Mouse (Mus musculus): ENCODE results near the gene Lpo.

Lpo gene

DNA sequence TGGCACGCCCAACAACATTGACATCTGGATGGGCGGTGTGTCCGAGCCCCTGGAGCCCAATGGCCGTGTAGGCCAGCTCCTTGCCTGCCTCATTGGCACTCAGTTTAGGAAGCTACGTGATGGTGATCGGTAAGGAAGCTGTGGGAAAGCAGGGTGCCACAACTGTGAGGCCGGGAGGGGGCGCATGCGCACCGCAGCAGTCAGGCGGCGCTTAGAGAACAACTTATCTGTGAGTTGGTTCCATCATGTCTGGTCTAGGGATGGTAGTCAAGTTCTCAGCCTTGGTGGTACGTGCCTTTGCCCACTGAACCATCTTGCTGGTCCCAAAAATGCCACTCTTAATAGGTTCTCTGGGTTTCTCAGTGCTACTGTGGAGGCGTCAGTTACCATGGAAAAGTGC, 25.5 kb downstream of the Lpo start:
- DNase-seq (ENCODE audit: low read depth) = no peak

DNA sequence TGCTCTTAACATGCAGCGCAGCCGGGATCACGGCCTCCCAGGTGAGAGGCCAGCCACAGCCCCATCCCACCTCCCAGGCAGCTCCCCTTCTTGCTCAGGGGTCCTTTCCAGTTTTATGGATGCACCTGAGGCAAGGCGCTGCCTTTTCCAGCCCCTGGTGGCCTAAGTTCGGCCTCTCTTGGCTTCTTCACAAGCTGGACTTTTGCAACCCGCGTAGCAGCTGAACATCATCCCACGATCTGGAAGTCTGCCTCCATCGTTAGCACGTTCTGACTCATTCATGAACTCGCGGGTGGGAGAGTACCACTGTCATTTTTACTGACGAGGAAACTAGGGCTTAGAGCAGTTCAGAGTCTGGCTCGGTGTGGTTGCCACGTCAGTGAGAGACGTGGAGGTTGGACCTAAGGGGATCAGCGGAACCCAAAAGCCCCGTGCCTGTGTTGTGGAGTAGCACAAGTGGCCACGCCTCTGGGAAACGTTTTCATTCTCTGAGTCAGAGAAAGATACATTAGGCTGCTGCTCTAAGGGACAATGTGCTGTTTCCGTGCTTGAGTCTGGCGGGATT, 26.3 kb downstream of the Lpo start:
- DNase-seq (ENCODE audit: low read depth) = no peak

DNA sequence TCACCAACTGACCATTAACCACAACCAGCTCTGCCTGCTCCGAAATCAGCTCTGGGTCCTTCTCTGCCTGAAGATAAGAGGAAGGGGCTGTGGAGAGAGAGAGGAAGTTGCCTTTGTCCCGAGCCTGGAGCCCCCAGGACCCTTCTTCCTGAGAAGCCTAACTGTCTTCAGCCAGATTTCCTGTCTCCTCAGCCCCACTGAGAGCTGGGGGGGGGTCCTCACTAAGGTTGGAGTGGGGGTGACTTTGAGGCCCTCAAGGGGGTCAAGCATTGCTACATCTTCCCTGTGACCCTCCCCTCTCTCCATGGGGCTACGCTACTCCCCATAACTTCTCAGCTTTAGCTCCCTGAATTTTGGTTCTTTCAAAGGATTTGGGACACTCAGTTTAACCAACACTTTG, 34.6 kb downstream of the Lpo start, which contains the start of gene Mpo:
TSS of gene Mpo (plus strand) at position 122 of the 400 bp plus-strand sequence.
- DNase-seq (ENCODE audit: low read depth) = no peak

DNA sequence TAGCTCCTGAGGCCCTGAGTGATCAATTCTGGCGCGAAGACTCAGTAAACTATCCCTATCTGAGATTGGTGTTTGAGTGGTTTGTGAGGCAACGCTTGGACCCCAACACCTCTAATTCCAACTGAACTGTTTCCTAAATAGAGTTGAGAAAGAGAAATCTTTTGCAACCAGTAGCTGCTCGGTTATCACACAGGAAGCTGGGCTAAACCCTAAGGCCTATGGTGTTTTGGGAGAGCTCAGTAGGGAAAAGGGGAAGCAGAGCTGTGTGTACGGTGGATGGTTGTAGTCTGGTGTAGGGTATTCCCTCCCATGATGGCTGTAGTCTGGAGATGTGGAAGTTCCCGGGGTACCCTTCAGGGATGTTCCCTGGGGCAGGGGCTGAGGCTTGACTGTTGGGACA, 38.0 kb downstream of the Lpo start:
- DNase-seq (ENCODE audit: low read depth) = no peak

DNA sequence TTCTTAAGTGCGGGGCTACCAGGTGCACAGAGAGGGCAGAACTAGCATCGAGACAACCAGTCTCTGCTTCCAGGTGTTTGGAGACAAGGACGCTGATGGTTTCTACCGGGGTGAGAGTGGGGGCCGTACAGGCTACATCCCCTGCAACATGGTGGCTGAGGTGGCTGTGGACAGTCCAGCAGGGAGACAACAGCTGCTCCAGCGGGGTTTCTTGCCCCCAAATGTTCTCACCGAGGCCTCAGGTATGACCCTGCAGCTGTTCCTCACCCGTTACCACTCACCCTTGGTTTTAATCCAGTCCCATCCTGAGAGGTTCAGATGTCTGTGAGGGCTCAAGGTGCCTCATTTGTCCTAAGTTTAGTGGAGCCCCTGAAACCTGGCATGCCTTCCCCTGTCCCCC, 48.0 kb downstream of the Lpo start:
- no peak for DNase-seq (ENCODE audit: low read depth)

DNA sequence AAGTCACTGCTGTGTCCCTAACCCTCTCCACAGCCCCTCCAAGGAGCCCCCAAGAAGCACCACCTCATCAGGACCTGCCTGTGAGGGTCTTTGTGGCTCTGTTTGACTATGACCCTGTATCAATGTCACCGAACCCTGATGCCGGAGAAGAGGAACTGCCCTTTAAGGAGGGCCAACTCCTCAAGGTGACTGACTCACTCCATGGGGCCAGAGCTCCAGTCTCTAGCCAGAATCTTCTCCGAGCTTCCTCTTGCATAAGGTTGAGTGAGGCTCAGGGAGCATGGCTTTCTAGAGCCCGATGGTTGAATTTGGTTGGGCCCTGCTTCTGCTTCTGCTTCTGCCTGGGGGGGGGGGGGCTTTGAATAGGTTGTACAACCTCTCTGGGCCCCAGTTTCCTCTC, 48.7 kb downstream of the Lpo start:
- no peak for DNase-seq (ENCODE audit: low read depth)

DNA sequence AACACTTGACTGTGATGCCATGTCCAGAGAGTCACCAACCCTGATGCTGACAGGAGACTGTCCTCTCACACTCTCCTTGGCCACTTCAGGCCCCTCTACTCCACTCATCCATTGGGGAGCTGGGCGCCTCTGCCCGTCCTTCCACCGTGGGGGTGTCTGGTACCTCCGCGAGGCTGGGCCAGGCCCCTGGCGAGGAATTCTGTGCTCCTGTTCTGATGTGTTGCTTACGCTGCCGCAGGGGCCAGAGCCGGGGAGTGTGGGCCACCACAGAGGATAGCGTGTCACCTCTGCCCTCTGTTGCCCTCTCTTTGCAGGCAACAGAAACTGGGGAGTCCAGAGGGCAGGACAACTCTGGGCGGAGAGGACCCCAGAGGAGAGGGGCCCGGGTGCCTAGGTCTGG, 49.2 kb downstream of the Lpo start:
- no peak for DNase-seq (ENCODE audit: low read depth)

DNA sequence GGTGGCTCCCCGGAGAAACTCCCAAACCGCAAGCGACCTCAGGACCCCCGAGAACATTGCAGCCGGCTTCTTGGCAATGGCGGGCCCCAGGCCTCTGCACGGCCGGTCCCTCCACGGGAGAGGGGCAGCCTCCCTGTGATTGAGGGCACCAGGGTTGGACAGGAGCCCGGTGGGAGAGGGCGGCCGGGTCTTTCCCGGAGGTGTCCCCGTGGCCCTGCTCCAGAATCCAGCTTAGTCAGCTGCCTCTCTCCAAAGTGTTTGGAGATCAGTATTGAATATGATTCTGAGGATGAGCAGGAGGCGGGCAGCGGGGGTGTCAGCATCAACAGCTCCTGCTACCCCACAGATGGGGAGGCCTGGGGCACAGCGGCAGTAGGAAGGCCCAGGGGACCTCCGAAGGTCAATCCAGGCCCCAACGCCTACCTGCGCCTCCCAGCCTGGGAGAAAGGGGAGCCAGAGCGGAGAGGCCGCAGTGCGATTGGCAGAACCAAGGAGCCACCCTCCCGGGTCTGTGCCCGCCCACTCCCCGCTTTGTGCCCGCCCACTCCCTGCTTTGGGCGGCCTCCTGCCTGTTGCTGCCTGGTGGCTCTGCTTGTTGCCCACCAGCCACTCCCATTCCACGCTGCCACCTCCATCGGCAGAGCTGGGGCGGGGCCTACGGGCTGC, 49.9 kb downstream of the Lpo start:
- DNase-seq (ENCODE audit: low read depth) = no peak

DNA sequence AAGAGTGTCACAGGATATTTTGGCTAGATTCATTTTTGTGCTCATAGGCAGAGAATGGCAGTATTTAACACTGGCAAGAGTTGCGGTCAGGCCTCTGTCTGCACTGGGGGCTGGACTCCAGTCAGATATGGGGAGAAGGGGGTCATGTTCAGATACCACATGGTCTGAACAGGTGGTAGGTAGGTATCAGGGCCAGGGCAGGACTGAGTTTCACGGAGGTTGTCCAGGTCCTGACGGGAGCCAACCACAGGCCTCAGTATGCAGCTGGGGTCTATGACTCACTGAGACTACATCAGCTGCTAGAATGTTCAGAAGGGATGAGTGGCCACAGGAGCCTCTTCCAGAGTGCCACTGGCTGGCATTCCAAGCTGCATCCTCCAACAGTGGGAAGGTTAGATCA, 55.7 kb downstream of the Lpo start:
- DNase-seq (ENCODE audit: low read depth) = no peak

DNA sequence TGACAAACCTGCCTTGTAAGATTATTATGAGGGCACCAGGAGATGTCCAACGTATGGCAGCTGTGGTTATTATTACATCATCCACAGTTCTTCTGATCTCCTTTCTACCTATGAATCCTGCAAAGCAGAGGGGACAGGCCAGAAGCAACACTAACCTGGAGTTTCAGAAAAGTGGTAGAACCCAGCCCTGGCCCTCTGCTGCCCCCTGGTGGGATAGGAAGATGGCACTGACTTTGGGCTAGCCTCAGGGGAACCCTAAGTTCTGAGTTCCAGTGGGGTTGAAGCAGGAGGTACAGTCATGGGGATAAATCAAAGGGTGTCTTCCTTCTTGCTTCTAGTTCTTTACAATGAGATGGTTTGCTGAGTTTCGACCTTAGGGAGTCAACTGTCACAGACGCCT, 57.1 kb downstream of the Lpo start:
- no peak for DNase-seq (ENCODE audit: low read depth)

DNA sequence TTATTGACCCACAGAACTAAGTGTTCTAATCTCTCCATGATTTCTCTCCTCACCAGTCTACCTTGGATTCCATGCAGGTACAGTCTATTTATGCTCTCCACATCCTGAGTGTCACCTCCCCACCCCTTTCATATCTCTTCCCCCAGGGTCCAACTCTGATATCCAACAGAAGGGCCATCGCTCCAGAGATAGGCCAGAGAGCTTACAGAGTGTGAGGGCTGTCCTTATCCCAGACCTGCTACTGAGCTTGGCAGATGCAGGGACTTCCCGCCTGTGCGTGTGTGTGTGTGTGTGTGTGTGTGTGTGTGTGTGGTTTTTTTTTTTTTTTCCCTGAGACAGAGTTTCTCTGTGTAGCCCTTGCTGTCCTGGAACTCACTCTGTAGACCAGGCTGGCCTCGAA, 59.3 kb downstream of the Lpo start:
- no peak for DNase-seq (ENCODE audit: low read depth)

DNA sequence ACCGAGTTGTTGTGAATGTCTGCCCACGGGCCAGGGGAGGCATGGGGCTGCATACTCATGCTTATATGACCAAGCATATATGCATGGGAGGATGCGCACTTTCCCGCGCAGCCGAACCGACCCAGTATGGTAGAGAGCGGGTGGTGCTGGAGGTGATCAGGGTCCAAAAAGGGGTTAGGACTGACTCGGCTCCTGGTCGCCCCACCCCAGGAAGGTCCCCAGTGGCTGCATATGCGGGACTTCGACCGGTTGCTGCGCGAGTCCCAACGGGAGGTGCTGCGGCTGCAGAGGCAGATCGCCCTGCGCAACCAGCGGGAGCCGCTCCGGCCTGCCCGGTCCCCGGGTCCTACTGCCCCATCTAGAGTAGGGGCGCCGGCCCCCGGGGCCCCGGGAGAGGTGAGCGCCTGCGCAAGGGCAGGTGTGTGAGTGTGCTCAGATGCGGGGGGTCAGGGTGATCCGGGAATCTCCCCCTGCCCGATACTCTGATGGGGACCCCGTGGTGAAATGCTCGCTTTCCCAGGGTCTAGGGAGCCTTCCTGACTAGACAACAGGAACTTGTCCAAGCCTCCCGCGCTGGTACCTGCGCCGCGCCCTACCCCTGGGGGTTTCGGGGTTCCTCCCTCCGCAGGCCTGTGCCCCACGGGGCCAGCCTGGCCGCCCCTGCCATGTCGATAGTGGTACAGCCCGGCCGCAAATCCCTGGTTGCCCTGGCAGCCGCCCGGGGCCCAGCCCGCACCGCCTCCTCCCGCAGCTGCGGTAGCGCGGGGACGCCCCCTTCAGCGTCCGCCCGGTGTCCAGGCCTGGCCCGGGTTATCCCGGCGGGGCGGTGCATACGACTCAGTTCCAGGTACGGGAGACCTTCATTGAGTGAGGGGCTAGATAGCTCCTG, 63.9 kb downstream of the Lpo start:
- no peak for DNase-seq (ENCODE audit: low read depth)

DNA sequence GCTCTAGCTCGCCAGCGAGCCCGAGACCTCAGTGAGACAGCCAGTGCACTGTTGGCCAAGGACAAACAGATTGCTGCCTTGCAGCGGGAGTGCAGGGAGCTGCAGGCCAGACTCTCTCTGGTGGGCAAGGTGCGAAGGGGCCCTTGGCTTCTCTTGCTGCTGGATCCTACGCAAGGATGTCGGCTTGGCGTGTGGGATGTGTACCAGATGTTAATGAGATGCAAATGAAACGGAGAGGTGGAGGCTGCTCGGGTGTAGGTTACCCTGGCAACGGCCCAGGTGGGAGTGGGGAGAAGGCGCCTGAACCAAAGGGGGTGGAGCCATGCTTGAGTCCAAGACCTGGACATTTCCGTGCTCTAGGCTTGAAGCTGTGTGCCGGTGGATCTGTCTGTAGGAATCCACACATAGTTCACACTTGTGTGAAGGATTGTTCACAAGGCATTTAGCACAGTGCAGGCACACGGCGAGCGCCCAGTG, 64.5 kb downstream of the Lpo start:
- DNase-seq (ENCODE audit: low read depth) = no peak

DNA sequence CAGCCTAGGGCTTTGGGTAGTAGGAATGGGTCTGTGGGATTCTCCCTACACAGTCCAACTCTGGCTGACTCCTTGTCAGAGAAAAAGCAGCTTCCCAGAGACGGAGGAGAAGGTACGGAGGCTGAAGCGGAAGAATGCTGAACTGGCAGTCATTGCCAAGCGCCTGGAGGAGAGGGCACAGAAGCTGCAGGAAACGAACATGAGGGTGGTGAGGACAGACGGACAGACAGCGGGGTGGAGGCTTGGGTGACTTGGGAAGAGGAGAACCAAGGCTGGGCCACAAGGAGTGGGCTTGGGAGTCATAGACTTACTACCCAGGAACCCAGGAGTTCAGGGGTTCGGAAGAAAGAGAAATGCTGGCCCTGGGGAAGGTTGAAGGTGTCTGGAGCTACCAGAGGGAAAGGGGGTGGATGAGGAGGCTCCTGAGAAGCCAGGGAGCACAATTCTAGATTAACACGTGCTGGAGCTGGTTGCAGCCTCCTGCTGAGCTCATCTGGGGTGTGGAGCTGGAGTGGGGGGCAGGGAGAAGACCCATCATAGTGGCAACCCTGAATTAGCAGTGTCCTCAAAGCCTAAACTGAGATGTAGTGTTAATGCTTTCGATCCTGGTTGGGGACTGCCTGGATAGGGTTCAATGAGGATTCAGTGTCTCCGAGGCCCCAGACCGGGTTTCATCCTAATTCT, 65.2 kb downstream of the Lpo start:
- DNase-seq (ENCODE audit: low read depth) = no peak

DNA sequence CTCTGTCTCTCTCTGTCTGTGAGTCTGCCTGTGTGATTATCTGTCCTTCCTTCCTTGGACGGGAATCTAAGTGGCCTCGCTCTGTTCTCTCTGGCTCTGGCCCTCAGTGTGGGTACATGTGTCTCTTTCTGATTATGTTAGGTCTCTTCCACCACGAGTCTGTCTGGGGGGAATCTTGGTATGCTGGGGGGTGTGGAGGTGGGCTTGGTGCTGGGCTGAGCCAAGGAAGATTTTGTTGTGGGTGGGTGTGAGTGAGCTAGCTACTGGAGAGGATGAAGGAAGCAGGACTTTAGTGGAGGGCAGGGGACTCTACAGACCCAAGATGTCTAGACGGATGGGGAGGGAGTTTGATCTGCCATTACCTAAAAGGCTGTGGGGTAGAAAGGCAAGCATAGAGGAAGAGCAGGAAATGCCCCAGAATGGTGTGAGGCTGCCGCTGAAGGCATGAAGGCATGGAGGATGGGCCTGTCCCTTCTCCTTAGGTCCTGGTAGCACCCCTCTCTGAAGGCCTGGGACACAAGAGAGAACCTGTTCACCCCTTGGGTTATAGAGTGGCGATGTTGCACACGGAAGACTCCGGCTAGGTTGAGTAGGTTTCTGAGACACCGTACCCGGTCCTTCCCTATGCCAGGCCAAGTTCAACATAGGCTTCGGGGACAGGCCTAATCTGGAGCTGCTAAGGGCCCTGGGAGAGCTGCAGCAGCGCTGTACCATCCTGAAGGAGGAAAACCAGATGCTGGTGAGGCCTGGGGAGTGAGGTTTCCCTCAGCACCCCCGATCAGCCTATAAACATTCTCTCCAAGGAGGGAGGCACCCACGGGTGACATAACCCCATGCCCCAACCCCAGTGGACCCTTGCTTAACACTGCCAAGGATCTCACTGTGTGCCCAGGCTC, 66.0 kb downstream of the Lpo start:
- no peak for DNase-seq (ENCODE audit: low read depth)

DNA sequence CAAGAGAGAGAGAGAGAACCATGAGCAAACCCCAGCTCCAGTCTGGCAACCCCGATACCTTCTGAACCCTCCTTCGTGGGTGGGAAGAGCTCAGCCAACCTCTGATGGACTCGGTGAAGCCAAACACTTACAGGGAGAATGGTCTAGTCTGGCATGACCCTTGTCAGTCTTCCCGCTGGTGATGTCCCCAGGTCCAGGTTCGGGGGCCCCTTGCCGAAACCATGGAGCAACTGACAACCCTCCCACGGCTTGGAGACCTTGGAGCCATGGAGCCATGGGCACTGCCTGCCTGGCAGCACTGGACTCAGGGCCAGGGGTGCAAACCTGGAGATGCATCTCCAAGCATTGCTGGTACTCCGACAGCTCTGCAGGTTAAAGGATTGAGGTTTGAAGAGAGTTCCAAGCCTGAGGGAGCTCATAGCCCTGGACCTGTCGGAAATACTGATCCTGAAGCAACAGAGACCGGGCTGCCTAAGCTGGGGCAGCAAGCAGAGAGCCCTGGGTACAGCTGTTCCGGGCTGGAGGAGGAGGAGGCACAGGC, 66.8 kb downstream of the Lpo start:
- no peak for DNase-seq (ENCODE audit: low read depth)

DNA sequence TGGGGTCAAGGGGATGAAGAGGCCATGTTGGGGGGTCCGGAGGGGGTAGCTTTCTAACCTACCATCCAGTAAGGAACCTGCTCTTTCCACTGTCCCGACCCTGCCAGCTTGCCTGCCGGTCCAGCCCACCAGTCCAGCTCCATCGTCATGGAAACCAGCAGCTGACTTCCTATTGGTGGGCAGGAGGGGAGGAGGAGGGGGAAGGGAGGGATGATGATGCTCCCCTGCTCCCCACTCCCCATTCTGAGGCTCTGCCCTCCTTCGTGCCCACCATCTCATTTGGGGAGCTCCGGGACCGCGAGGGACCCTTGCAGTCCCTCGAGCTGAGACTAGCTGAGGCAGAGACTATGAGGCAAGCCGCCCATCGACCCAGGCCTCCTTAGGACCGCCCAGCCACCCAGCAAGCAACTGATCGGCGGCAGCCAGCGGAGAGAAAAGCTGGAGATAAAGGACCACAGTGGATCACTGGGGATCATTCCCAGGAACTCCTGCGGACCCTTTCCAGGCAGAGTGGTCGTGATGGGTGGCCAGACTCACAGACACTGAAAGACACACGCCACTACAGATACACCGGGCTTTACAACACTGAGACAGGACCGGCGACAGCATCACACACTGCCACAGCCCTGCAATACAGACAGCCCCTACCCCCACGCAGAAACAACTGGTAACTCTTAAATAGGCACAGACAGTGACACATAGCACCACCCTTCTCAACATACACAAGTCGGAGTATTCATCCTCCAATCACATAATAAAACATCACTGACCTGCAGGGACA, 67.6 kb downstream of the Lpo start, which contains the start of gene Tspoap1:
TSS of gene Tspoap1 (plus strand) at position 241 of the 781 bp plus-strand sequence.
- DNase-seq (ENCODE audit: low read depth) = no peak

DNA sequence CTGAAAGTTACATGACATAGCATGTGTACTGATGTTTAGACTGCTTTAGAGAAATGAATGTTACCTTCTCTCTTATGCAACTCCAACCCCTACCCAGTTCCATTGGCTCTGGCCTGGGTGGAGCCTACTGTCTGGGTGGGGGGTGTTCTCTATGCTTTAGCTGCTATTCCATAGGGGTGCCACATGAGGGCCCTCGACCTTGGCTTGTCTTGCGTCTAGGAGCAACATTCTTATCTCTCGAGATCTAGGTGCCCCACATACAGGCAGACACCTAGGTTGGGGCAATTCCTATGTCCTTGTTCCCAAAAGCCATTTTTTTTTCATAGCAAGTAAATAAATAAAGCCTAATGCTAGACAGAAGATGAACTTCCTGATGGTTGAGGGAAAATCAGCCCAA, 68.5 kb downstream of the Lpo start:
- no peak for DNase-seq (ENCODE audit: low read depth)

DNA sequence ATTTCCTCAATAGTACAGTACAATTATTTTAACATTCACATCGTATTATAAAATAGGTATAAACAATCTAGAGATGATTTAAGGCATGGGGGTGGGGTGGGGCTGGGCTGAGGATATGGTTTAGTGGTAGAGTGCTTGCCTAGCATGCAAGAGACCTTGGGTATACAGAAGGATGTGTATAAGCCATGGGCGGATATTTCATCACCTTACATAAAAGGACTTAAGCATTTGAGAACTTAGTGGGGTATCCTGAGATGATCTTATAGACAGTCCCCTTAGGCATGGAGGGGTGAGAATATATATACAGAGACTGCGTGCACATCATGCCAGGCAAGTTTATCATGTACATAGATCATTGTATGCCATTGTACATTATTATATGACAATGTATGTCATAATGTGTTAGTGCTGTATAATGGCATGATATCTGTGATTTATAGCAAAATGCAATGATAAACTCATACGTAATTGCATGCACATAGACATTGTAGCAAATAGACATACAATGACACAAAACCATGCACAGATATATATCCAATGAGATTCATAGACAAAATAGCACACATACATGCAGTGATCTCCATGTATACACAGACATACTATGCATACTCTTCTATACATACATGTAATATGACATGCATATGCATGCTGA, 69.0 kb downstream of the Lpo start:
- no peak for DNase-seq (ENCODE audit: low read depth)

Measured in c-Kit-positive CD71-negative TER-119-negative erythroid progenitor cells, embryonic 14.5 days (primary cell).